Mouse (Mus musculus) bone marrow, adult 2 months (tissue): Measurements from ENCODE around the gene Eif6.

Source experiments
- CTCF ChIP-seq: fragments of 200-500 bp; IDR thresholded peaks from 2 replicates; pipeline ENCODE4 v1.5.1; 2011; ENCODE audit warnings: low read length, control low read depth; ENCODE audit not compliant: control insufficient read depth, insufficient read depth
- POLR2A ChIP-seq: fragments of 200-500 bp; IDR thresholded peaks from 2 replicates; pipeline ENCODE4 v1.6.1; 2011; ENCODE audit warnings: low read depth, mild to moderate bottlenecking, control low read depth, low read length, borderline replicate concordance; ENCODE audit not compliant: control insufficient read depth

DNA sequence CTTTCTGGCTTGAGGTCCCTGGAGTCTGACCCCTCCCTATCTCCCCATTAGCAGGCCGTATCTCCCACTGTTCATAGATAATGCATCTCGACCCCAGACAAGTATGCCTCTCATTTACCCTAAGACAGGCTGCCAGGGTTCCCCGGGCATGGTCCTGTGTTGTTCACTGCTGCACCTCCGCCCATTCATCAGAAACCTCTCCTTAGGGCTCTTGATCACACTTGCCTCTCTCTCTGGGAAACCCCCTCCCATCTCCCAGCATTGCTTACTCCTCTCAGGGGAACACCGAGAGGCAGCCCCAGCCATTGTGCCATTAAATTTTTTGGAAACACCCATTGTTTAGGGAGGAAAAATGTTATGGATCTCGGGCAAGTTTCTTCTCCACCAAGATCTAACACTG, 48.7 kb downstream of the Eif6 start:
- no peak for TF ChIP-seq CTCF
- TF ChIP-seq POLR2A, result no peak
